Comparison of ENCODE assay signal across 9 mouse cellular contexts in the genomic region with DNA sequence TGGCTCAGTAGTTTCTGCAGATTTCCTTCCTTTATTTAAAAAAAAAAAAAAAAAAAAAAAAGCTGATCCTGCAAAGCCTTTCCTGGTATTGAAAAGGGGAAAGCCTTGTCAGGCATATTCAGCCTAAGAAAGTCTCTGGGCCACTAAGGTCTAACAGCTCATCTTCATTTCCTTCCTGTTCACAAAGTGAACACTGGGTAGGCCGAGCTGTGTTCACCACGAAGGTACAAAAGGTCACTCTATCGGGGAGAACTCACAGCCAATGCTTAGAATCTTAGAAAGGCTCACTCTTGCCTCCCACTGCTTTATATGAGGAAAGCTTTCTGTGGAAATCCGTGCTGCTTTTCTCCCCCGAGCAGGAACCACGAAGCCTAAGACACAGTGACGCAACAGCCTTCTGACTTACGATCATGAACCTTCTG. TPM values are rescaled to one million over a fixed set of nuclear protein-coding genes. Genes with fewer than 3 reads are reported as not detected.
A peak's percentile ranks its signal among the peaks of the same experiment; 100 is the strongest.
DNase-seq lines count a peak whose midpoint lies in the region; ATAC-seq and TF ChIP-seq lines count a peak whose summit lies in the region.
"Had no signal": no experiment of that assay in that cellular context is flagged by ENCODE, and none has a peak within 500 bp of the region (broad histone marks: within the 10 kb centered on the region; RNA-seq: fewer than 3 reads in every experiment).

No protein-coding gene starts in this region.

- no peak for ATAC-seq in CD4-positive, CD25-positive, alpha-beta regulatory T cell, adult 4 months
- no peak for ATAC-seq in midbrain, postnatal 0 days (ENCODE audit: low FRiP score)
- ATAC-seq in midbrain, embryonic 14.5 days (ENCODE audit: low FRiP score, low TSS enrichment): no peak
- ATAC-seq: midbrain, embryonic 13.5 days had no signal

- H3K4me3 ChIP-seq in midbrain, postnatal 0 days (ENCODE audit: low read depth, low read length): no peak overlapping the region
- H3K4me3 ChIP-seq in midbrain, embryonic 14.5 days (replicated peaks; ENCODE audit: low read depth, low read length): no peak overlapping the region
- H3K4me3 ChIP-seq: midbrain, embryonic 13.5 days had no signal

- peak overlapping the region; percentile 12; the same call in 1 of the 2 replicates for H3K27ac ChIP-seq in midbrain, postnatal 0 days (ENCODE audit: low read depth, low read length)
- H3K27ac ChIP-seq in midbrain, embryonic 14.5 days (replicated peaks; ENCODE audit: low read depth, low read length): no peak overlapping the region
- H3K27ac ChIP-seq: midbrain, embryonic 13.5 days had no signal

- DNase-seq in CD4-positive, CD25-positive, alpha-beta regulatory T cell, adult 2 months (ENCODE audit: low read depth, low spot score): peak; percentile 11
- DNase-seq in midbrain, postnatal 0 days (ENCODE audit: low spot score): no peak
- DNase-seq in midbrain, embryonic 14.5 days: no peak
- peak; percentile 57 for DNase-seq in kidney, postnatal 14 days
- peak; percentile 21 for DNase-seq in skeletal muscle tissue, adult 2 months (ENCODE audit: low read depth, low spot score)
- DNase-seq in cerebellum, adult 11-12 months: no peak
- no peak for DNase-seq in left cerebral cortex, postnatal 10 days (ENCODE audit: extremely low spot score in 1 of 2, low spot score in 2 of 2)

- H3K4me2 ChIP-seq in midbrain, postnatal 0 days (ENCODE audit: low read depth, low read length, poor library complexity, severe bottlenecking): no peak overlapping the region
- no peak overlapping the region for H3K4me2 ChIP-seq in midbrain, embryonic 14.5 days (ENCODE audit: low read length)
- H3K4me2 ChIP-seq: midbrain, embryonic 13.5 days had no signal

- H3K36me3 ChIP-seq in midbrain, postnatal 0 days (ENCODE audit: insufficient read depth, low read length): peaks cover 6% of the 10 kb centered on the region
- H3K36me3 ChIP-seq in midbrain, embryonic 14.5 days (ENCODE audit: control insufficient read depth, insufficient read depth, low read length): peaks cover 19% of the 10 kb centered on the region

- TF ChIP-seq CTCF in midbrain, postnatal 0 days (IDR thresholded peaks at IDR 0.05): no peak

- H3K9ac ChIP-seq in midbrain, postnatal 0 days (replicated peaks; ENCODE audit: low read length, poor library complexity, severe bottlenecking): no peak overlapping the region
- H3K9ac ChIP-seq in midbrain, embryonic 14.5 days (replicated peaks; ENCODE audit: low read length): no peak overlapping the region
- H3K9ac ChIP-seq: midbrain, embryonic 13.5 days had no signal

- no peaks in the 10 kb centered on the region for H3K27me3 ChIP-seq in midbrain, postnatal 0 days (ENCODE audit: insufficient read depth, low read length)
- H3K27me3 ChIP-seq in midbrain, embryonic 14.5 days (ENCODE audit: control insufficient read depth, insufficient read depth, low read length): no peaks in the 10 kb centered on the region
- H3K27me3 ChIP-seq: midbrain, embryonic 13.5 days had no signal

- WGBS in midbrain, postnatal 0 days: 75% methylated on average over 8 of the region's 8 CpGs
- WGBS in midbrain, embryonic 14.5 days: 80% methylated on average over 8 of the region's 8 CpGs

- intact Hi-C loops in left cerebral cortex, postnatal 10 days (cut with DNase I): loop anchor here (5.0 kb wide), 1 partner anchor 82 kb away; a partner anchor contains a TSS

- H3K4me1 ChIP-seq in midbrain, postnatal 0 days (ENCODE audit: insufficient read depth, low read length): no peaks in the 10 kb centered on the region
- H3K4me1 ChIP-seq in midbrain, embryonic 14.5 days (ENCODE audit: control insufficient read depth, insufficient read depth, low read length): no peaks in the 10 kb centered on the region
- H3K4me1 ChIP-seq: midbrain, embryonic 13.5 days had no signal

- H3K9me3 ChIP-seq in midbrain, postnatal 0 days (ENCODE audit: low read length): no peaks in the 10 kb centered on the region
- H3K9me3 ChIP-seq in midbrain, embryonic 14.5 days (ENCODE audit: control insufficient read depth, low read length): no peaks in the 10 kb centered on the region
- H3K9me3 ChIP-seq: midbrain, embryonic 13.5 days had no signal

RNA-seq across cellular contexts. Expression of a gene that starts 22.4 kb away (rescaled TPM):
- polyA plus RNA-seq in CD4-positive, CD25-positive, alpha-beta regulatory T cell, adult 4 months (2017; shearing (Covaris generic)): 10 to 100 TPM; 23.4 to 30.0 TPM
- total RNA-seq in midbrain, postnatal 0 days (2014; rRNA removed): 58.5 and 68.8 TPM in 2 replicates
- polyA plus RNA-seq in midbrain, postnatal 0 days (2015; fragmentation: Nextera tagmentation; extraction: Ambion mirVana): 31.3 and 32.5 TPM in 2 replicates
- polyA plus RNA-seq in midbrain, embryonic 14.5 days (2014; fragmentation: Nextera tagmentation; extraction: Ambion mirVana): 26.1 and 35.4 TPM in 2 replicates
- 10 to 100 TPM; 71.9 to 77.0 TPM for total RNA-seq in left cerebral cortex, postnatal 10 days (2021)

Comparison
In these comparisons a context has a peak if more than half of its experiments do, and no peak if none do; other contexts are left out.
1. DNase-seq: peak in CD4-positive, CD25-positive, alpha-beta regulatory T cell, adult 2 months (single experiment), kidney, postnatal 14 days (single experiment) and skeletal muscle tissue, adult 2 months (single experiment); none in midbrain, postnatal 0 days (single experiment), midbrain, embryonic 14.5 days (single experiment), cerebellum, adult 11-12 months (single experiment) and left cerebral cortex, postnatal 10 days (0 of 2).